Mouse (Mus musculus) midbrain, embryonic 14.5 days (tissue): ENCODE results near the gene Eef2k. TPM values are rescaled to one million over a fixed set of nuclear protein-coding genes. Genes with fewer than 3 reads are reported as not detected.
A peak's percentile ranks its signal among the peaks of the same experiment; 100 is the strongest.

Experiments used
- ATAC-seq: fragments of 200-750 bp; cut with Nextera tagmentation; 2 replicates; pipeline ENCODE4 v1.8.0; 2017; ENCODE audit warnings: moderate number of reproducible peaks, moderate library complexity; ENCODE audit not compliant: low FRiP score, low TSS enrichment
- DNase-seq: peaks from one replicate; pipeline ENCODE4 v3.0.0-alpha.2; 2015
- H3K27ac ChIP-seq: fragments of 300-500 bp; sonication (generic); replicated peaks from 2 replicates; pipeline ENCODE4 v1.5.1; 2014; ENCODE audit warnings: mild to moderate bottlenecking, low read depth, low read length, moderate library complexity
- H3K27me3 ChIP-seq: fragments of 300-500 bp; sonication (generic); 2 replicates; pipeline ENCODE4 v1.6.1; 2014; ENCODE audit warnings: low read length, control low read depth, mixed read lengths; ENCODE audit not compliant: control insufficient read depth, insufficient read depth
- H3K36me3 ChIP-seq: fragments of 300-500 bp; sonication (generic); 2 replicates; pipeline ENCODE4 v1.6.1; 2014; ENCODE audit warnings: low read length, control low read depth; ENCODE audit not compliant: control insufficient read depth, insufficient read depth
- H3K4me1 ChIP-seq: fragments of 300-500 bp; sonication (generic); 2 replicates; pipeline ENCODE4 v1.6.1; 2014; ENCODE audit warnings: mild to moderate bottlenecking, antibody characterized with exemption, low read length, control low read depth; ENCODE audit not compliant: control insufficient read depth, insufficient read depth
- H3K4me2 ChIP-seq: fragments of 300-500 bp; sonication (generic); 2 replicates; pipeline ENCODE4 v1.6.1; 2014; ENCODE audit warnings: mild to moderate bottlenecking, low read length, moderate library complexity
- H3K4me3 ChIP-seq: fragments of 300-500 bp; sonication (generic); replicated peaks from 2 replicates; pipeline ENCODE4 v1.5.1; 2014; ENCODE audit warnings: low read depth, low read length
- H3K9ac ChIP-seq: fragments of 300-500 bp; sonication (generic); replicated peaks from 2 replicates; pipeline ENCODE4 v1.6.1; 2014; ENCODE audit warnings: mild to moderate bottlenecking, low read length, moderate library complexity
- H3K9me3 ChIP-seq: fragments of 300-500 bp; sonication (generic); 2 replicates; pipeline ENCODE4 v1.6.1; 2016; ENCODE audit warnings: low read length, control low read depth, mixed read lengths; ENCODE audit not compliant: control insufficient read depth
- WGBS: fragments of 180-500 bp; shearing (Covaris S2); extraction: QIAGEN DNeasy Blood & Tissue Kit; methylation state at CpG from one replicate; pipeline ENCODE4 v1.1.7; 2014; 5-methylcytosine and 5-hydroxymethylcytosine counted together
- polyA plus RNA-seq: library from polyadenylated mRNA; unstranded; fragments of >200 nt; fragmentation: Nextera tagmentation; extraction: Ambion mirVana; gene quantifications from 2 replicates; pipeline ENCODE4 v1.2.1, GENCODE M21; 2014

The Eef2k gene
- polyA plus RNA-seq, 1 experiment from 2014 or later: 13.1 TPM

DNA sequence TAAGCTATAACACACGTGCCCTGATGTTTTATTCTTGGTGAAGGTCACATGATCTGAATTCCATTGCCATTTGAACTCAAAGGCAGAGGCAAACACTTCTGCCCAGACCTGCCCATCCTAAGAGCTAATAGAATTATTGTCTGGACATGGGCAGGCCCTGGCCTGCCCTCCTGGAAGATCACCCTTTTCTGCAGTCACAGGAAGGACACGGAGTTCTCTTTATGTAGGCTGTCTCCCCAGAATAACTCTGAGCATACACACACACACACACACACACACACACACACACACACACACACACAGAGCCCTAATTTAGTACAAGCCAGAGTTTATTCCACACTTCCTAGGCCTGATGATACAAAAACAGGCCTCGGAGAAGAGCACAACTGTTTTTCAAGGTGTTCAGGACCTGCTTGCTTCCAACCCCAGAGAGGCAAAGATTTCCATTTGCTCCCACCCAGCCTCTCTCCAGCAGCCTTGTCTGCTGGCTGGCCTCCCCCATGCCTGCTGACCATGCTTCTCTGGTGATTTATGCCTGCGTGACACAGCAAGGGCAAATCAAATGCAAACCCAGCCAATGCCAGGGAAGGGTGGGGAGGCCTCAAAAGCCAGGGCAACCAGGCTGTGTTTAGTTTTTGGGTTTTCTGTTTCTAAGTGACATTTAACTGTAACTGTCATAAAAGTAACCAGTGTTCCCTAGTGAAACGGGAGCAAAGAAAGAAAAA lies 4.0 kb upstream of the Eef2k start:
- Histone ChIP-seq H3K9ac (no peak overlapping the region), H3K27me3 (no peaks in the 10 kb centered on the region), H3K27ac (no peak overlapping the region), H3K36me3 (no peaks in the 10 kb centered on the region), H3K4me1 (no peaks in the 10 kb centered on the region; the same call in 1 of the 2 replicates), H3K9me3 (no peaks in the 10 kb centered on the region), H3K4me2 (no peak overlapping the region), H3K4me3 (no peak overlapping the region)
- DNase-seq: no peak
- ATAC-seq: no peak
- 77% methylated on average over 5 of the region's 5 CpGs for WGBS

DNA sequence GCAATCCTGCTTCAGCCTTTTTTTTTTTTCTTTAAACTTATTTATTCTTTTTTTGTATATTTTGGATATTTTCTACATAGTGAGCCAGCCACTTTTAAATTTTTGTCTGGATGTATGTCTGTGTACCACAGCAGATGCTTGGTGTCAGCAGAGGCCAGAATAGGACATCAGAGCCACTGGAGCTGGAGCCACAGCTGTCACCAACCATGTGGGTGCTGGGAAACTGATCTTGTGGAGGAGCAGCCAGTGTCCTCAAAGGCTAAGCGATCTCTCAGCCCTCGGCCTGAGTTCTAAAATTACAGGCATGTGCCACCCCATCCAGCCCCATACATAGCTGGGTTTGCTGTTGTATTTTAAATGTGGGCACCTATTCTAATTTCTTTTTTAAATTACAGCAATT lies 2.8 kb upstream of the Eef2k start:
- H3K4me1 ChIP-seq: peaks cover 11% of the 10 kb centered on the region
- H3K9me3 ChIP-seq: no peaks in the 10 kb centered on the region
- no peak overlapping the region for H3K27ac ChIP-seq
- ATAC-seq (no peak), DNase-seq (no peak)
- H3K9ac ChIP-seq: no peak overlapping the region
- WGBS: 73% methylated on average over 2 of the region's 2 CpGs
- no peak overlapping the region for H3K4me2 ChIP-seq
- no peak overlapping the region for H3K4me3 ChIP-seq
- no peaks in the 10 kb centered on the region for H3K36me3 ChIP-seq
- no peaks in the 10 kb centered on the region for H3K27me3 ChIP-seq

DNA sequence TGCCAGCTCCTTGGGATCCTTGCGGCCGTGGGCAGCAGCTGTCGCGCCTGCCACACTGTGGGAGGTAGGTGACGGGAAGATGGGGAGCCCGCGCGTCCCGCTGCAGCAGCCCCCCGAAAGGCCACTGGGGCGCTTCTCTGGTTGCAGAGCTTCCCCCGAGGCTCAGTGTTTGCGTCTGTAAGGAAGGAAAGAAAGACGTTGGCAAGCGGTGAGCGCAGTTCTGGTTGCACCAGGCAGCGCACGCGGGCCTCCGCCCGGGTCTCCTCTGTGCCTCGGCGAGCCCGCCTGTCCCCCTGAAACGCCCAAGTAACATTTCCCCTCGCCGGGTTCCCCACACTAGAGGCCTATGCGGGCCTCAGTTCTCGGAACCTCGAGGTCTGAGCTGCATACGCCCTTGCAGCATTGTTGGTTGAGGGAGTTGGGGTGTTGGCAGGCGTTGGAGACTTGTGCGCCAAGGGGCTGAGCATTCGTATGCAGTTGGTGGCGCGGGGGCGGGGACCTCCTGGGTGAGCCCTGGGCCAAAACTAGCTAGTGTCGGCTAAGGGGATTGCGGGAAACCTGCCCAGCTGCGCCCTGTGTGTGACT lies 498 bp downstream of the Eef2k start:
- peak; percentile 85 for DNase-seq
- H3K36me3 ChIP-seq: no peaks in the 10 kb centered on the region
- H3K27ac ChIP-seq: peak overlapping the region; percentile 93
- peak overlapping the region; percentile 74 for H3K4me2 ChIP-seq
- peak overlapping the region; percentile 71 for H3K4me3 ChIP-seq
- under 1% methylated on average over 38 of the region's 40 CpGs for WGBS
- peaks cover 14% of the 10 kb centered on the region for H3K4me1 ChIP-seq
- peak; percentile 74 for ATAC-seq
- peak overlapping the region; percentile 81 for H3K9ac ChIP-seq
- H3K9me3 ChIP-seq: no peaks in the 10 kb centered on the region
- no peaks in the 10 kb centered on the region for H3K27me3 ChIP-seq

DNA sequence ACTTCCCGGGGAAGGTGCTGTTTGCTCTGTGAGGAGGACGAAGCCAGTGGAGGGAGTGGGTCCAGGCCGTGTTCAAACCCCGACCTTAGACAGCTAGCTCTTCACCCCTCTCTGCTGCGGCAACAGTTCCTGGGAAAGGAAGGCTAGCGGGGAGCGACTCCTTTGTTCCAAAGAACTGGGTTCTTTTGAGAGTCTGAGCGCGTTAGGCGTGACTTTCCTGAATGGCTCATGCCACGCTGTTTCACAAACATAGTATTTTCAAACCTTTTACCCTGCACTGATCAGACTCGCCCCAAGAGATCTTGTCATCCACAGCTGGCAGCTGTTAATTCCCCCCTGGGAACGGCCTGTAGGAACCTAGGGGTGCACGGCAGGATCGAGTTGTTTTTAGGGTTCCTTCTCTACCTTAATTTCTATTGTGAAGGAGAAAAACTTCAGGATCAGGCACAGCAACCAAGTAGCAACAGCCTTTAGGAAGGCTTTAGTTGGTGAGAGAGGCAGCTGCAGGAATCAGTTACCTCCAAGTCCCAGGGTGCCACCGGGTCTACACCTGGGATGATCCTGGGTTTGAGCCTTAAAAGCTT lies 1.3 kb downstream of the Eef2k start:
- peaks cover 14% of the 10 kb centered on the region for H3K4me1 ChIP-seq
- DNase-seq: peak; percentile 63
- H3K27ac ChIP-seq: peak overlapping the region; percentile 93
- H3K9ac ChIP-seq: peak overlapping the region; percentile 81
- ATAC-seq: no peak; the same call in 1 of the 2 replicates
- peak overlapping the region; percentile 74 for H3K4me2 ChIP-seq
- H3K36me3 ChIP-seq: no peaks in the 10 kb centered on the region
- 2% methylated on average over 16 of the region's 16 CpGs for WGBS
- no peaks in the 10 kb centered on the region for H3K27me3 ChIP-seq
- H3K9me3 ChIP-seq: no peaks in the 10 kb centered on the region
- H3K4me3 ChIP-seq: peak overlapping the region; percentile 71

DNA sequence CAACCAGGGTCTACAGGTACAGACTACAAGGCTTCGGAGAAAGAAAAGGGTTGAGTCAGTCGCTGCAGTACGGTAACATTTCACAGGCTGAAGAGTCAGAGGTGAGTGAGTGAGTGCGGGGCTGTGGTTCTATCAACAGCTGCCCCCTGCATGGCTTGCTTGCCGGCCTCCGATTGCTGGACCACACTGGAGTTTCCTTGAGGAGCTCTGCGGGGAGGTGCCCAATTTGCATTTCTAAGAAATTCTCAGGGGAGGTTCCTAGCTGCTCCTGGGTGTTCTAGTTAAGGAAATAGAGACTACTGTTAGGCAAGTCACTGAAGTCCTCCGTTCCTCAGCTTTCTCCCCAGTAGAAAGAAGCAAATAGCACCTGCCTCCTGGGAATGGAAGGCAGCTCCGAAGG lies 2.1 kb downstream of the Eef2k start:
- Histone ChIP-seq H3K4me3 (peak overlapping the region; percentile 71), H3K27ac (no peak overlapping the region), H3K4me2 (peak overlapping the region; percentile 74), H3K36me3 (no peaks in the 10 kb centered on the region), H3K9ac (peak overlapping the region; percentile 81; the same call in 1 of the 2 replicates), H3K4me1 (peaks cover 14% of the 10 kb centered on the region), H3K9me3 (no peaks in the 10 kb centered on the region), H3K27me3 (no peaks in the 10 kb centered on the region)
- WGBS: 5% methylated on average over 9 of the region's 9 CpGs
- DNase-seq: peak; percentile 26
- ATAC-seq: no peak

DNA sequence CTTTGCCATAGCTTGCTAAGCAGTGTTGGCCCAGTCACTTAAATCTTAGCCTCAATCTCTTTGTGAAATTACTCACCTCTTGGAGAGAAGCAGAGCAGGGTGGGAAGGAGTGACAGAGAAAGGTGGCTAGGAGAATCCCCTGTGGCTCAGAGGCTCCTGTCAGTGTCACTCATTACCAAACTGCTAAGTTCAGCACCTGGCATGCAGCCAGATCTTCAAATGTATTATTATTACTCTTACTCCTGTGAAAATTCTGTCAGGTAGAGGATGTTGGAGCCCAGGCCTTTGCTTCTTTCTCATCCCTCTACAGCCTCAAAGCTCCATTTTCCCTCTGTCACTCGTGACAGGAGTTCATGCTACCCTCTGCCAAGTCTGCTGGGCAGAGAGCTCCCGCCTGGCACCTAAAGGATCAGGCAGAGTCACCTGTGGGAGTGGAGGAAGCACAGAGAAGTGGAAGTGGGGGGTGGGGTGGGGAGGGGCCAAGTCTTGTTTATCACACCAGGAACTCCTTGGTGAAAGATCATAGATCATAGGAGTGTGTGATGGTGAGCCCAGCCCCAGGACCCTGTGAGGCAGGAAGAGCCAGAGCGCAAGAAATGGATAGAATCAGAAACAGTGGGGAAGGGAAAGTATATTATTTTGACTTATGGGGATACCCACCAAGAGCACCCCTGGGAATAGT lies 6.3 kb downstream of the Eef2k start:
- H3K27ac ChIP-seq: no peak overlapping the region
- ATAC-seq (no peak), DNase-seq (no peak)
- 86% methylated on average over 3 of the region's 3 CpGs for WGBS
- H3K4me3 ChIP-seq: no peak overlapping the region
- H3K36me3 ChIP-seq: no peaks in the 10 kb centered on the region
- H3K9ac ChIP-seq: no peak overlapping the region
- peaks cover 11% of the 10 kb centered on the region for H3K4me1 ChIP-seq
- no peak overlapping the region for H3K4me2 ChIP-seq
- H3K9me3 ChIP-seq: no peaks in the 10 kb centered on the region
- no peaks in the 10 kb centered on the region for H3K27me3 ChIP-seq

DNA sequence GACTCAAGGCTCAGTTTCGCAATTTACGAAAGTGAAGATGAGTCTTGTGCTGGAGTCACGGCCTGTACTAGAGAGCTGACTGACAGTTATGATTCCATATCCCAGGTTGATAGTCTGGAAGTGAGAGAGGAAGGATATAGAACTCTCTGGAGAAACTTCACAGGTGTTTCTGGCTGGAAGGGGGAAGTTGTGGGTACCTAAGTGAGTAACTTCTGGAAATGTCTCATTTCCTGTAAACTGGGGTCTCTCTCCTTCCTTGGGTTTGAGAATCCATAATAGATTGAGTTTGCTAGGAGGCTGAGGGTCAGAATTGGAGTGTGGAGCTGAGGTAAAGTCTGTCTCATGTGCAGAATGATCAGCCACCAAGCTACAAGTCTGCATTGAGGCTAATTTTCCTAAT lies 7.5 kb downstream of the Eef2k start:
- 96% methylated on average over 3 of the region's 3 CpGs for WGBS
- no peak for ATAC-seq

DNA sequence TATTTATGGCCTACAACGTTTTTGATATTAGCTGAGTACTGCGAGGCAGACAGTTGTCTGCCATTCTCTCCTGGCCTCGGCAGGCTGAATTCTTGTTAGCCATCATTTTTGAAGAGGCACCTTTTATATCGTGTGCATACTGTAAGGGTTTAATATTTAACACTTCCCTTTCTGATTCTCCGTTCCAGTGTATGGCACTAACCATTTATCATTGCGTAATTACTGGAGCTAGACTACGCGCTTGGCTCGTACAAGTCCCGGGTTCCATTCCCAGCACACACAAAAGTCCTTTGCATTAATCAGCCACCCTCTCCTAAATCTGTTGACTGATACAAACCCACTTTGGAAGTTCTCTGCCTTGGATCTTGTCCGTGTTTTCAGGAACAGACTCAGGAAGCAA lies 17.2 kb downstream of the Eef2k start:
- Histone ChIP-seq H3K9ac (no peak overlapping the region), H3K27me3 (no peaks in the 10 kb centered on the region), H3K27ac (no peak overlapping the region), H3K4me3 (no peak overlapping the region), H3K4me2 (no peak overlapping the region), H3K36me3 (peaks cover 7% of the 10 kb centered on the region), H3K9me3 (no peaks in the 10 kb centered on the region), H3K4me1 (0 out of 2 replicates have a peak, but pooled peaks cover 9% of the 10 kb centered on the region)
- no peak for DNase-seq
- no peak for ATAC-seq
- 94% methylated on average over 11 of the region's 11 CpGs for WGBS

More for the DNA sequence above, 7.5 kb downstream of the Eef2k start:
- H3K27ac ChIP-seq: no peak overlapping the region
- no peak for DNase-seq
- H3K9me3 ChIP-seq: no peaks in the 10 kb centered on the region
- no peaks in the 10 kb centered on the region for H3K36me3 ChIP-seq
- H3K9ac ChIP-seq: no peak overlapping the region
- H3K4me2 ChIP-seq: no peak overlapping the region
- no peaks in the 10 kb centered on the region; the same call in 1 of the 2 replicates for H3K4me1 ChIP-seq
- H3K4me3 ChIP-seq: no peak overlapping the region
- no peaks in the 10 kb centered on the region for H3K27me3 ChIP-seq
